Mouse (Mus musculus) thymus, adult 2 months (tissue): ENCODE measurements around the gene Edil3.

Experiments
- CTCF ChIP-seq: fragments of 200-500 bp; IDR thresholded peaks from 2 replicates; pipeline ENCODE4 v1.5.1; 2012; ENCODE audit warnings: mild to moderate bottlenecking, control low read depth, low read length, moderate library complexity, borderline replicate concordance; ENCODE audit not compliant: control insufficient read depth, poor library complexity, insufficient read depth; ENCODE audit errors: extremely low read depth
- POLR2A ChIP-seq: fragments of 200-500 bp; IDR thresholded peaks from 2 replicates; pipeline ENCODE4 v1.6.1; 2012; ENCODE audit warnings: mild to moderate bottlenecking, low read length, control low read depth, moderate library complexity; ENCODE audit not compliant: control insufficient read depth, poor library complexity, insufficient read depth; ENCODE audit errors: extremely low read depth

DNA sequence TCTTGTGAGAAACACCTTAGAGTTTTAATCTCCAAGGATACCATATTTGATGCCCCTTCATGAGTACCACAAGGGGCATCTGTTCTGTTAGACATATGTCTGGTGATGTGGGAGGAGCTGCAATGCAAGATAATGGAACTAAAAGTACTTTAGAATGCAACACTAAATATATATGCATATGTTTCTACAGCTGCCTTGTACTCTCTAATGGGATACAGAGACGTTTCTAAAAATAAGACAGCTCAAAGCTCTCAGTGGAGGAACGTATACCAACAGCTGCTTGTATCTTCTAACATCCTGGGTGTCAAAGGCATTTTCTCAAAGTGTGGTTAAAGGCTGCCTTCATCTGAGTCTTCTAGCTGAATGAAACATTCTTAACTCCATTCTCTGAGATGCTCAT lies 378.0 kb downstream of the Edil3 start:
- TF ChIP-seq CTCF (no peak), POLR2A (no peak)
